Mouse (Mus musculus) cortical plate, adult 2 months (tissue): ENCODE data around the gene Npc1l1.

ENCODE experiments used
- CTCF ChIP-seq: fragments of 200-500 bp; IDR thresholded peaks from 2 replicates; pipeline ENCODE4 v1.5.1; 2011; ENCODE audit warnings: mild to moderate bottlenecking, control low read depth, low read length; ENCODE audit not compliant: insufficient read depth; ENCODE audit errors: extremely low read depth
- POLR2A ChIP-seq: fragments of 200-500 bp; IDR thresholded peaks from 2 replicates; pipeline ENCODE4 v1.6.1; 2011; ENCODE audit warnings: mild to moderate bottlenecking, low read length, control low read depth; ENCODE audit not compliant: insufficient read depth; ENCODE audit errors: extremely low read depth

DNA sequence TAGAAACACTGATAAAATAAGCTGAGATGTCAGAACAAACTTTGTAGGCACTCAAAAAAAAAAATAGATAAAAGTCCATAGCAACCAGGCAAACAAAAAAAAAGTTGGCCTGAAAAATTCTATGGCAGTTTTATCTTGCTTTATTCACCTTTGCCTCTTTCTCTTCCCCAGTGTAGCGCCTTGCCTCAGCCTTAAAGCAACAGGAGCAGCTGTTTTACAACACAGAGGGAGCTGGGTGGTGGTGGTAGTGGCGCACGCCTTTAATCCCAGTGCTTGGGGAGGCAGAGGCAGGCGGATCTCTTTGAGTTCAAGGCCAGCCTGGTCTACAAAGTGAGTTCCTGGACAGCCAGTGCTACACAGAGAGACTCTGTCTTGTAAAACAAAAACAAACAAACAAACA is 3.1 kb upstream of the Npc1l1 start:
- no peak for TF ChIP-seq CTCF
- TF ChIP-seq POLR2A = no peak
